Mouse (Mus musculus): Measurements from ENCODE around the gene Cnot3.
"Not testable (repeated sequence)": the region's sequence is repeated elsewhere in the genome, so short reads cannot be mapped to it uniquely, and the experiment has no call there.

GRCm38 (mm10) chr7:3597755-3598154 lies 47.3 kb upstream of the Cnot3 start:
- TF ChIP-seq POLR2A (IDR thresholded peaks at IDR 0.05; ENCODE audit: low read depth, low read length); CTCF (IDR thresholded peaks at IDR 0.05; ENCODE audit: extremely low read depth, insufficient read depth, insufficient read length, insufficient replicate concordance): not testable (repeated sequence)
